Mouse (Mus musculus) adrenal gland, postnatal 10 days (tissue): Measurements from ENCODE around the gene Vamp2. TPM values are rescaled to one million over a fixed set of nuclear protein-coding genes. Genes with fewer than 3 reads are reported as not detected.

Experiments used
- DNase-seq: peaks from one replicate; pipeline ENCODE4 v3.0.0; 2021; ENCODE audit warnings: mixed read lengths
- total RNA-seq, 2 experiments: library from RNA; stranded (reverse); gene quantifications; 2 replicates each; pipeline ENCODE4 v1.2.3; 2021

The Vamp2 gene
- total RNA-seq, 2 experiments from 2014 or later, result 104 to 143 TPM

DNA sequence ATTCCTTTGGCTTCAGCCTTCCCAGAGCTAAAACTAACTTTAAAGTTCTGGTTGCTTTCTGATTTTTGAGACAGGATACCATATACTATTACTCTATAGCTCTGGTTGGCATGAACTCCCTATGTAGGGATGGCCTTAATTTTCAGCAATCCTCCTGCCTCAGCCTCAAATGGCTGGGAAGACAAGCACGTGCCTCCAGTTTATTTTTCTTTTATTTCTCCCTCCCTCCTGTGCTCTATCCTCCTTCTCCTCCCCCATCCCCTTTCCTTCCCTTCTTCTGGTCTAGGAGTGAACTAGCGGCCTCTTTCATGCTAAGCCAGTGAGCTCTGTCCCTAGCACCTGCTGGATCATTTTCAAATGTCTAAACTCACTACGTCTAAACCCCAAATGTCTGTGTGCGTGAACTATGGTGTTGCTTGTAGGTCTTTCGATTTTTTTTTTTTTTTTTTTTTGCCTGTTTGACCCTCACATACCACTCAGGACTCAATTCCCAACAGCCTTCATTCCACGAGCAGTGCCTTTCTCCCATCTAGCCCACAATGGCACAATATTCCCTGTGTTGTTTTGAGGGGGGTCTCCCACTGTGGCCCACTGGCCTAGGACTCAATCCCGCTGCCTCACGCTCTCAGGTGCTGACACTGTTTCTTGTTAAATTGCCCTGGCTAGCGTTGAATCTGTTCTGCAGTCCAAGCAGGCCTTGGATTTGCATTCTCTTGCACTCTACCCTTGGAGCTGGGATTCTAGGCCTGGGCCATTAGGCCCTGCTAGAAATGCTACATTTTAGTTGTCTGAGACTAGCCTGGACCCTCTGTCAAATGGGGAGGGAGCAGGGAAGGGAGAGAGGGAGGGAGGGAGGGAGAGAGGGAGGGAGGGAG, 23.8 kb upstream of the Vamp2 start:
- no peak for DNase-seq

DNA sequence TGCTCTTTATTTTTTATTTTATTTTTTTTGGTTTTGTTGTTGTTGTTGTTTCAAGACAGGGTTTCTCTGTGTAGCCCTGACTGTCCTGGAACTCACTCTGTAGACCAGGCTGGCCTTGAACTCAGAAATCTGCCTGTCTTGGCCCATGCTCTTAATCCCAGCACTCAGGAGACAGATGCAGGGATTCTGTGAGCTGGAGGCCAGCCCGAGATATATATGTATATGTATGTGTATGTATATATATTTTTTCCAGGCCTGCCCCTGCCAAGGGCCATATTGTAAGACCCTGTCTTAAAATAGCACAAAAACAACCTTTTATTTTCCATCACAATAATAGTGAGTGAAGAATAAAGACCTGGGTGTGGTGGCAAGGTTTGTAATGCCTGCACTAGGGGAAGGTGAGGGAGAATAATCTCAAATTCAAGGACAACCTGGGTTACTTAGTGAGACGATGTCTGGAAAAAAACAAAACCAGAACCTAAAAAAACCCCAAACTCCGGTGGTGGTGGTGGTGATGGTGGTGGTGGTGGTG, 22.8 kb upstream of the Vamp2 start:
- DNase-seq, result no peak

DNA sequence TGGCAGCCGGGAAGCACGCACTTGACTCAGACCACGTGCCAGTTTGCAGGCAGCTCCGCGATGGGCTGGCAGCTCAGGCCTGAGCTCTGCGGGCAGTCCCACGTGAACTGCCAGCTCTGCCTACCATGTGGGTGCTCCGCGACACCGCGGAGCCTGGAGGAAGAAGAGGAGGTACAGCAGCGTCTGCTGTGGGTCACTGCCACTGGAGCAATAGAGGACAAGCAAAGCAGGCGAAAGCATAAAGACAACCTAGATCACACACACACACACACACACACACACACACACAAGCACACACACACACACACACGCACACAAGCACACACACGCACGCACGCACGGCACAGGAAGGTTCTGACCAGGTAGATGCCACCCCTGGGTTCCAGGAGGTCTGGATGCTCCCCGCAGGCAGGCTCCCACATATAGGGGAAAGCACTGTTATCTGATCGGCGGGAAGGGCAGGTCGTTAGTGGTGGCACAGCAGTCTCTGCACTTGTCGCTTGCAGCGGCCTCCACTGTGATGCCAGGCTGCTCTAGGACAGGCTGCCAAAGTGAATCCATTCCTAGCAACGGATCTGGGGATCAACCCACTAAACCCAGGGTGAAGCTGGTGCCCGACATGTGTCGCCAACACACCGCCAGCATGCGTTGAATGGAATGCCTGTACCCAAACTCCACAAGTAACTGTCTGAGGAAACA, 22.0 kb upstream of the Vamp2 start:
- peak; percentile 58 for DNase-seq

GRCm38 (mm10) chr11:69066956-69067355, 21.3 kb upstream of the Vamp2 start:
- peak; percentile 94 for DNase-seq

GRCm38 (mm10) chr11:69067601-69068000, 20.7 kb upstream of the Vamp2 start:
- peak; percentile 65 for DNase-seq

DNA sequence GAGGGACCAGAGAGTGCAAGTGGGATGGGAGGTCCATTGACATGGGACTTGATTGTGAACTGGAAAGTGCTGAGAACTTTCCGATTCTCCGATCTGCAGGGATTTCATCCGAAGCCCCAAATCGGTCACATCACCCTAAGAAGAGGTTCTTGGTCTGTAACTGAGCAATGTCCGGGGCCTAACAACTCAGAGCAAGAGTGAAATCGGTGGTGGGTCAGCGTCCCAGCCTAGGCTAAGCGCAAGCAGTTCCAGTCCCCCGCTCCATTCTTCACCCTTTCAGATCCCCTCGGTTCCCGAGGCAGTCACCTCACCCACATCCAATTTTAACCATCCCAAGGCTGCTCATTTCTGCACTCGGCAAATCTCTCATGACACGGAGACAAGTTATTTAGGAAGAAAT, 18.2 kb upstream of the Vamp2 start:
- peak; percentile 49 for DNase-seq

GRCm38 (mm10) chr11:69070590-69071222, 17.6 kb upstream of the Vamp2 start, which contains the start of gene Tmem107:
Gene Tmem107 (plus strand): TSS chr11:69070806.
- DNase-seq, result peak; percentile 94

GRCm38 (mm10) chr11:69071262-69071661, 17.0 kb upstream of the Vamp2 start:
- DNase-seq, result no peak

DNA sequence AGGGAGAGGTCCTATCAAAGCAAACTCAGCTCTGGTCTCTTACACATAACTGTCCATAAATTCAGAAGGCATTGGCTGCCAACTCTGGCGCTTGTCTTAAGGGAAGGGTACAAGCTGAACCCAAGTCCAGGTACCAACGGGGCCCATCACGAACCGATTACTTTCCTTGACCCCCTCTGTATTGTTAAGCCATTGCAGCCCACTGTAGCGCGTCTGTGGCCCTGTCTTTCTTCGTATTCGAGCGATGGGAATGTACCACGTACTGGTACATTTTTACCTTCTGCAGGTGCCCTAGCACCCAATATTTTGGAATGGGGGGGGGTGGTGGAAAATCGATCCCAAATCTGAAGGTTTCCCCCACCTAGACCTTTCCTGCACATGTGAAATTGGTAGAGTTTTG, 16.1 kb upstream of the Vamp2 start:
- no peak for DNase-seq

GRCm38 (mm10) chr11:69072666-69073064, 15.6 kb upstream of the Vamp2 start:
- no peak for DNase-seq

DNA sequence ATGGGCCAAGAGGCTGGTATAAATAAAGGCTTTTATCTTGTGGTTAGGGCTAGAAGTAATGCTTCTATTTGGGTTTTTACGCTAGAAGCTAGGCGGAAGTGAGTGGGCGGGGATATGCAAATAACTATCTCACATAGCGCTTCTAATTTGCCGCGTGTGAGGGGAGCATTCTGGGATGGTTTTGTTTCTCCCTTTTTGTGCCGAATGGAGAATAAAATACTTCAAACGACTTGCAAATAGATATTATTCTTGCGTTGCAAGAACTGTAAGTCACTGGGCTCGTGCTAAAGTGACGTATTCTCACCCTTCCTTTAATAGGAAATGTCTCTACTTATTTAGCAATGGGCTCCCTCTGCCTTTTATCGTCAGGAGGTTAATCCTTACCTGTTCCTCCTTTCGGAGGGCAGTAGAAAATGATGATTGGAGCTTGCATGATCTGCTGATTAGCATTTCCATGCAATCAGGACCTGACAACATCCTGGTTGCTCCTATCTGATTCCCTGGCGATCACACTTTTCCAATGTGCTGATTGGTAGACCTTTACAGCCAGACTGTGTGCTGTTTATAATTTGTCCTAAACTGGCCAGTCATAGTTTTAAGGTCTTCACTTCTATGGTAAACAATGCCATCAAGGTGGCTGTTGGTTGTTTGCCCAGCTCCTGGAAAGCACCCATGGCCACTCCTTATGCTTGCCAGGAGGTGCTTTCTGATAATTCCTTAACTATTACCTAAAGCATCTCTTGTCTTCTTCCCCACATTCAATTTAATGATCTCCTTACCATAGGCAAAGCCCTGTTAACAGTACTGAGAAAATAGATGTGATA, 15.0 kb upstream of the Vamp2 start:
- peak; percentile 84 for DNase-seq

- peak; percentile 6 for DNase-seq
Observed at GRCm38 (mm10) chr11:69073951-69074775, 14.1 kb upstream of the Vamp2 start.

GRCm38 (mm10) chr11:69074776-69075069, 13.6 kb upstream of the Vamp2 start:
- DNase-seq, result peak; percentile 3

- no peak for DNase-seq
Observed at GRCm38 (mm10) chr11:69075764-69076479, 12.4 kb upstream of the Vamp2 start.

DNA sequence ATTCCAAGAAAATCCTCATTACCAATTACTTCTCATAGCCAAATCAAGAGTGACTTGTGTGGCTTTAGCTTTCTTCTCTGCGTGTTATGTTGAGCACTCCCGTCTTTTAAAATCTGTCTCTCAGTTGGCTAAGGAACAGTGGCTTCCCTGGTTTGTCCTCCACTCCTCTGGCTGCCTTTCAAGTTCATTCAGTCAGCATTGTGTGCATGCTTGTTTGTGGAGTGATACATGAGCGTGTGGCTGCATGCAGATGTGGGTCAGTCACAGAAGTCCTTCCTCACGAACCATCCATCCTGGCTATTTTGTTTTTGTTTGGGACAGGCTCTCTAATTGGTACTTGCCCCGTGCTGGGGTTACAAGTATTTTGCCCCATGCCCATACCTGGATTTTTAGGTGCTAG, 11.7 kb upstream of the Vamp2 start:
- DNase-seq, result no peak

- no peak for DNase-seq
Observed at GRCm38 (mm10) chr11:69077316-69077715, 11.0 kb upstream of the Vamp2 start.

DNA sequence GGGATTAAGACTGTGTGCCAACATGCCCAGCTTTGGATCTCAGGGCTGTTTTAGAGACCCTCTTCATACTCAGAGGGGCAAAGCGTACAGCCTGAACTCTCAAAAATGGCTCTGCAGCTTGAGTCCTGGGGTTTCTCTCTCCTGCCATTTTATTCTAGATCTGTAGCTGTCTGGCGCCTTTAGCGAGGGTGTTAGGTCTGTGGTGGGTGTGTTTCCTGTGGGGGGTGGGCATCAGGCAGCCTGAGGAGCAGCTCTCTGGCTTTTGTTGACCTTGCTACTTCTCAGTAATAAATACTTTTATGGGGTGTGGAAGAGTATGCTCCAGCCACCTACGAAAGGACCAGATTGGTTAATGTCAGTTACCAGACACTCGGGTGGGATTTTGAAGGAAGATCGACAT, 10.2 kb upstream of the Vamp2 start:
- DNase-seq, result no peak

DNA sequence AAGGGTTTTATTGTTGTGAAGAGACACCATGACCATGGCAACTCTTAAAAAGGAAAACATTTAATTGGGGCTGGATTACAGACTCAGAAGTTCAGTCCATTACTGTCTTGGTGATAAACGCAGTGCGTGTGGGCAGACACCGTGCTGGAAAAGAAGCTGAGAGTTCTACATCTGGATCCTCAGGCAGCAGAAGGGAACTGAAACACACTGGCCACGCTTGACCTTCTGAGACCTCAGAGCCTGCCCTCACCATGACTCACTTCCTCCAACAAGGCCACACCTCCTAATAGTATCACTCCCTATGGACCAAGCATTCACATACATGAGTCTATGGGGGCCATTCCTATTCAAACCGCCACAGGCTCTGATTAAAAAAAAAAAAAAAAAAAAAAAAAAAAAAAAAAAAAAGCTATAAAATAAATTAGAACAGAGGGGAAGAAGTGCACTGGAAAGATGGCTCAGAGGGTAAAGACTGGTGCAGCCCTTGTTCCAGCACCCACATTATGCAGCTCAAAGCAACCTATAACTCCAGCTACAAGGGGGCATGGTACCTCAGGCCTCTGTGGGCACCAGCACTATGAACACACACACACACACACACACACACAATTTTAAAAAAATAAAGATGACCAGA, 9.4 kb upstream of the Vamp2 start:
- DNase-seq, result no peak

GRCm38 (mm10) chr11:69080102-69080854, 8.0 kb upstream of the Vamp2 start:
- DNase-seq, result peak; percentile 4
